Mouse (Mus musculus): ENCODE results near the gene Twsg1. TPM values are rescaled to one million over a fixed set of nuclear protein-coding genes. Genes with fewer than 3 reads are reported as not detected.
"Not testable (repeated sequence)": the region's sequence is repeated elsewhere in the genome, so short reads cannot be mapped to it uniquely, and the experiment has no call there.

The Twsg1 gene
- 133 and 140 TPM in 2 replicates for polyA plus RNA-seq (2015; fragmentation: Nextera tagmentation; extraction: Ambion mirVana)

DNA sequence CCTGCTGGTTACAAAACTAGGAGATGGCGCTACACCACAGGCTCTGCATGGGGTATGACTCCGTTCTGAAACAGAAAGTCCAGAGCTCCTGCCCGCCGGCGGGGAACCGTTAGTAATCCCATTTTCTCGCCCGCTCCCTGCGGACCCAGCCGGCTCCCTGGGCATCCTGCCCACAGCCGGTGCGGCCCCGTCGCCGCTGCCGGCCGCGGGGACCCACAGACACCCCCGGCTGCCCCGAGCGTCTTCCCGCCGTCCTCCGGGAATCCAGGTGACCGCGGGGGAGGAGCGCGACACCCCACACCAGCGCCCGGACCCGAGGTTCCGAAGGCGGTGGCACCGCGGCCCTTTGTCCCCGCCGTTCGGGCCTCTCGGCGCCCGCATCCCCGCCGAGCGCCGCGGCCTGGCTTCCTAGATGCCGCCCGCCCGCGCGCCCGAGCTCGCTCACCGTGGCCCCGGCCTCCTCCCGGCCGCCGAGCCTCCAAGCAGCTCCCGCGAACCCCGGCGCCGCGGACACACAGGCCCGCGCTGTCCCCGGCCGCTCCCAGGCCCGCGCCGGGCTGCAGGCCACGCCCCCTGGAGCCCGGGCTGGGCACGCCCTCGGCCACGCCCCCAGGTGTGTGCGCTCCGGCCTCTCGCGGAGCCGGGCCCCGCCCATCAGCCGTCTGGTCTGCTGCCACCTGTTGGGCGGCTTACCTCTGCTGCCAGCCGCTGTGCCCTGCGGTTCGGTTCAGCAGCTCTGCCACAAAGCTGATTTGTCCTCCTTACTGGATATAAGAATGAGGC is at the start of gene Twsg1:
Gene Twsg1 (minus strand): TSS at position 605 of the 783 bp plus-strand sequence.
- ATAC-seq (ENCODE audit: low FRiP score, low read depth): peak; percentile 98
- H3K27me3 ChIP-seq: no peaks in the 10 kb centered on the region
- WGBS: under 1% methylated on average over 70 of the region's 87 CpGs
- H3K4me2 ChIP-seq (replicated peaks): peak within 1 kb of the TSS; percentile 70
- peak within 1 kb of the TSS; percentile 87 for H3K27ac ChIP-seq
- H3K9ac ChIP-seq: peak within 1 kb of the TSS; percentile 97
- peaks cover 14% of the 10 kb centered on the region for H3K4me1 ChIP-seq
- H3K4me3 ChIP-seq: peak within 1 kb of the TSS; percentile 94
- H3K9me3 ChIP-seq: no peaks in the 10 kb centered on the region
- H3K36me3 ChIP-seq: peaks cover 27% of the 10 kb centered on the region

DNA sequence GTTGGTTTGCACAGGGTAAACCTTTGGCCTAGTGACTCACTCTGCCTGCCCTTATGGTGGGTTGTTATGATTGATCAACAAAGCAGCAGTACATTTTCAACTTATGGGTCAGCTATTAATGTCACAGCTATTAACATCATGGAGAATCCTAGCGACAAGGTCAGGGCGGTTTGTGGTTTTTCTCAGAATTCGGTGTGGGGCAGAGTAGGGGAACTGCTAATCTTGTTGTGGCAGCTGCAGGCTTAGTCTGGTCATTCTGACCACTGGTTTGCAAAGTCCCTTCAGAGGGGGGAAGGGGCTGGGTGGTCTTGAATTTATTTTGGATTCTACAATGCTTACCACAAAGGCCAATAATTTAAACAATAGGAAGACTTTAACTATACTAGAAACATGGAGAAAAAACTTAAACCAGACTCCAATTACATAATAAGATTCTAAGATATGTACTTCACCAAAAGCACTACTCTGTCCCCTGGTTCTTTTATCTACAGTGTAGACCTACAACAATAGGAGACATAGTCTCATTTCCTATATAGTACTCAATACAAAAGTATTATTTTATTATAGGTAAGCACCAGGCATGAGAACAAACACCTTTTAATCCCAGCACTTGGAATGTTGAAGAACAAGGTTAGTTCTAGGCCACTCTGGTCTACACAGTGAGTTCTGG is 37.3 kb upstream of the Twsg1 start:
- ATAC-seq (ENCODE audit: low FRiP score, low read depth): no peak
- Histone ChIP-seq H3K27me3 (no peaks in the 10 kb centered on the region), H3K9ac (no peak overlapping the region), H3K9me3 (no peaks in the 10 kb centered on the region), H3K4me1 (no peaks in the 10 kb centered on the region), H3K4me2 (replicated peaks) (no peak overlapping the region), H3K27ac (no peak overlapping the region), H3K4me3 (no peak overlapping the region), H3K36me3 (peaks cover 12% of the 10 kb centered on the region)
- WGBS: 93% methylated on average over 3 of the region's 3 CpGs

DNA sequence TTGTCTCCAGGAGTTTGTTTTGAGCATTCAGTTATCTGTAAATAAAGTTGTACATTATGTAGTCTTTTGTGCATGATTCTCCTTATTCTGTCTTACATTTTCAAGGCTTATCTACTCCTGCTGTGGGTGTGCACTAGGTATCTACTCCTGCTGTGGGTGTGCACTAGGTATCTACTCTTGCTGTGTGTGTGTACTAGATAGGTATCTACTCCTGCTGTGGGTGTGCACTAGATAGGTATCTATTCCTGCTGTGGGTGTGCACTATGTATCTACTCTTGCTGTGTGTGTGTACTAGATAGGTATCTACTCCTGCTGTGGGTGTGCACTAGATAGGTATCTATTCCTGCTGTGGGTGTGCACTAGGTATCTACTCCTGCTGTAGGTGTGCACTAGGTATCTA is 25.7 kb upstream of the Twsg1 start:
- H3K4me2 ChIP-seq (replicated peaks); H3K4me3 ChIP-seq; H3K27ac ChIP-seq; H3K4me1 ChIP-seq; H3K27me3 ChIP-seq; ATAC-seq (ENCODE audit: low FRiP score, low read depth); H3K9me3 ChIP-seq; H3K9ac ChIP-seq: not testable (repeated sequence)
- peaks cover 35% of the 10 kb centered on the region for H3K36me3 ChIP-seq

DNA sequence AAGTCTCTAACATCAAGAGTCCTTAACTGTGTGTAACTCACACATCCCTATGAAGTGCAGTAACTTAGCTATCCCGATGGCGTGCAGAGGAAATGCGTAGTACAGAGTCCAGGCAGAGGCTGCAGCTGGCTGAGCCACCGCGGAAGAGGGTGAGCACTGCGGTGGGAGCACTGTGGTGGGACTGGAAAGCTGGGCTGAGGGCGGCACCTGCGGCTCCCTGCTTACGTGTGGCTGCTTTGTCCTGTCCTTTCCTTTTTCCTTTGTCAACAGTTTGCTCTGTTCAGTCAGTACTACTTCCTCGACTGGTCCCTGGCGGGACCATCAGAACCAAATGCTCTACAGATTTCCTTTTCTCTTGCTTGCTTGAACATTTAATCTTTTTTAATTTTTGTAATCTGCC is 16.7 kb upstream of the Twsg1 start:
- Histone ChIP-seq H3K4me1 (no peaks in the 10 kb centered on the region), H3K27ac (no peak overlapping the region), H3K27me3 (no peaks in the 10 kb centered on the region), H3K36me3 (peaks cover 14% of the 10 kb centered on the region; the same call in 1 of the 2 replicates), H3K4me3 (no peak overlapping the region), H3K9ac (no peak overlapping the region), H3K9me3 (no peaks in the 10 kb centered on the region), H3K4me2 (replicated peaks) (no peak overlapping the region)
- 69% methylated on average over 11 of the region's 11 CpGs for WGBS
- ATAC-seq (ENCODE audit: low FRiP score, low read depth): no peak

DNA sequence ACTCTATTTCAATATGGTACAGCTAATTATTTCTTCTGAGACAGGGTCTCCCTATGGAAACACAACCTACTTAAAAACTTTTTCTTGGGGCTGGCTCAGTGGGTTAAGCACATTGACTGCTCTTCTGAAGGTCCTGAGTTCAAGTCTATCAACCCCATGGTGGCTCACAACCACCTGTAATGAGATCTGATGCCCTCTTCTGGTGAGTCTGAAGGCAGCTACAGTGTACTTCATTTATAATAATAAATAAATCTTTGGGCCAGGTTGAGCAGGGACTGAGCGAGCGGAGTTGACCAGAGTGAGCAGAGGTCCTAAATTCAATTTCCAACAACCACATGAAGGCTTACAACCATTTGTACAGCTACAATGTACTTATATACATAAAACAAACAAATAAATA is 11.2 kb upstream of the Twsg1 start:
- Histone ChIP-seq H3K27me3 (no peaks in the 10 kb centered on the region), H3K4me1 (no peaks in the 10 kb centered on the region), H3K9ac (no peak overlapping the region), H3K4me2 (replicated peaks) (no peak overlapping the region), H3K9me3 (no peaks in the 10 kb centered on the region), H3K36me3 (no peaks in the 10 kb centered on the region), H3K27ac (no peak overlapping the region), H3K4me3 (no peak overlapping the region)
- no peak for ATAC-seq (ENCODE audit: low FRiP score, low read depth)
- 94% methylated on average over 2 of the region's 2 CpGs for WGBS

DNA sequence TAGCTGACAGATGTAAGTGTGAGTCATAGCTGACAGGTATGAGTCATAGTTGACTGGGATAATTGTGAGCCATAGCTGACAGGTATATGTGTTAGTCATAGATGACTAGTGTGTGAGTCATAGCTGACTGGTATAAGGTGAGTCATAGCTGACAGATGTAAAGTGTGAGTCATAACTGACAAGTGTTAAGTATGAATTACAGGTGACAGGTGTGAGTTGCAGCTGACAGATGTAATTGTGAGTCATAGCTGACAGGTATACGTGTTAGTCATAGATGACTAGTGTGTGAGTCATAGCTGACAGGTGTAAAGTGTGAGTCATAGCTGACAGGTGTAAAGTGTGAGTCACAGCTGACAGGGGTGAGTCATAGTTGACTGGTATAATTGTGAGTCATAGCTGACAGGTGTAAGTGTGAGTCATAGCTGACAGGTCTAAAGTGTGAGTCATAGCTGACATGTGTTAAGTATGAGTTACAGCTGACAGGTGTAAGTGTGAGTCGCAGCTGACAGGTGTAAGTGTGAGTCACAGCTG is 10.6 kb upstream of the Twsg1 start:
- Histone ChIP-seq H3K9ac (no peak overlapping the region), H3K4me2 (replicated peaks) (no peak overlapping the region), H3K27ac (no peak overlapping the region), H3K4me1 (no peaks in the 10 kb centered on the region), H3K4me3 (no peak overlapping the region), H3K27me3 (no peaks in the 10 kb centered on the region), H3K36me3 (no peaks in the 10 kb centered on the region), H3K9me3 (no peaks in the 10 kb centered on the region)
- peak; percentile 54; the same call in 1 of the 2 replicates for ATAC-seq (ENCODE audit: low FRiP score, low read depth)
- 81% methylated on average over 2 of the region's 2 CpGs for WGBS

DNA sequence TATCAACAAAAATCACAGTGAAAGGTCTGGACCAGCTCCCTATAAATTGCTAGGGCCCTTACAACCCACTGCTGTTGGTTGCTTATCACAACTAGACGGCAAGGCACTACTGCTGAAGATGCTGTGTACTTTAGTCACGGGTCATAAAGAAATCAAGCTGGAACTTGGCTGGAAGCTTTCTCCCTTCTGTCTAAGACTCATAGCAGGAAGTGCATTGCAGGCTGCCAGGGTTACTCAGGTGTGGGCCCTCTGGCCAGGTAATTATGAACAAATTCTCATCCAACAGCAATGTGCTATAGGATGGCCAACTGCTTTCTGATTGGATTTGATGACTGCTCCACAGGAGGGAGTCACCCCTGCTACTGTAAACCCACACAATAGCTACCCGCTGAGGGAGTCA is 8.0 kb upstream of the Twsg1 start:
- WGBS: 69% methylated on average over 3 of the region's 3 CpGs
- no peak for ATAC-seq (ENCODE audit: low FRiP score, low read depth)

DNA sequence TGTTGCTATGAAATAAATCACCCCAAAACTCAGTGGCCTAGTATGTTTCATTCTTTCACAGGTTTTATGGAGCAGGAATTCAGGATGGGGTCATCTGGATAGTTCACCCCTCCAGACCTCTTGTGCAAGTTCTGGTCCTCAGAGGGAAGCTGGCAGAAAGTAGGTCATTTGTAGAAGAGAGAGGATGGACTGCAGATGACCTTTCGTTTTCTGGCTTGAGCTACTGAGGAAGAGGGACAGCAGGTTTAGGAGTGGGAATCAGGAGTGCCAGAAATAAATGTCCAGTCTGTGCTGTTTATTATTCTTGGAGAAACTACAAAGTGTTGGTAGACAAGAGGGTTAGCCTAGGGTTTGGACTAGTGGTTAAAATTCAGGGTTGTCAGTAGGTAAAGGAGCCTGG is 7.3 kb upstream of the Twsg1 start:
- H3K9me3 ChIP-seq: no peaks in the 10 kb centered on the region
- H3K27me3 ChIP-seq: no peaks in the 10 kb centered on the region
- no peak overlapping the region for H3K9ac ChIP-seq
- H3K4me2 ChIP-seq (replicated peaks): no peak overlapping the region
- ATAC-seq (ENCODE audit: low FRiP score, low read depth): no peak
- H3K27ac ChIP-seq: no peak overlapping the region
- H3K4me1 ChIP-seq: no peaks in the 10 kb centered on the region
- H3K36me3 ChIP-seq: no peaks in the 10 kb centered on the region
- 89% methylated on average over 1 of the region's 1 CpGs for WGBS
- no peak overlapping the region for H3K4me3 ChIP-seq

More for the DNA sequence above, 8.0 kb upstream of the Twsg1 start:
- H3K9me3 ChIP-seq: no peaks in the 10 kb centered on the region
- H3K27me3 ChIP-seq: no peaks in the 10 kb centered on the region
- H3K4me3 ChIP-seq: no peak overlapping the region
- no peaks in the 10 kb centered on the region for H3K4me1 ChIP-seq
- H3K4me2 ChIP-seq (replicated peaks): no peak overlapping the region
- H3K27ac ChIP-seq: no peak overlapping the region
- no peak overlapping the region for H3K9ac ChIP-seq
- no peaks in the 10 kb centered on the region for H3K36me3 ChIP-seq

DNA sequence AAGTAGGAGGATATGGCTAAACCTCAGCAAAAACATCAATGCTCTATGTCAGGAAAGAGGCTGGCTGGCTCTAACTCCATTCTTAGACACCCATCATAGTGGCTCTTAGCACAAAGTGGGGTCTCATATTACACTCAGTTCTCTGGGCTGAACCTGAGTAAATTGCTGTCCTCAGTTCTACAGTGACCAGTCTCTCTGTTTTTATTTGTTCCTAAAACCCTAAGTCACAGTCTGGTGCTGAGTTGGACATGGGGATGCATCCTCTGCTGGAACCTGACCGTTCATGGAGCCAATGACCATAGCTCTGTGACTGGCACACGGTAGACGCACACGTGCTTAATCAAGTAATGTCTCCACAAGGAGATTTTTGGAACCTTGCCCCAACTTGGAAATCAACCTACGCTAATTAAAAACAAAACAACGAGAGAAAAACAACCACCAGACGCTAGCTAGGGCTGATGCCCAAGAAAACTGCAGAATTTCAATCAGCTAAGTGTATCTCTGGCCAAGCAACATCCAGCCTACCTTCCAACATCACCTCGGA is 6.8 kb upstream of the Twsg1 start:
- 81% methylated on average over 8 of the region's 8 CpGs for WGBS
- ATAC-seq (ENCODE audit: low FRiP score, low read depth): no peak
- H3K27ac ChIP-seq: no peak overlapping the region

DNA sequence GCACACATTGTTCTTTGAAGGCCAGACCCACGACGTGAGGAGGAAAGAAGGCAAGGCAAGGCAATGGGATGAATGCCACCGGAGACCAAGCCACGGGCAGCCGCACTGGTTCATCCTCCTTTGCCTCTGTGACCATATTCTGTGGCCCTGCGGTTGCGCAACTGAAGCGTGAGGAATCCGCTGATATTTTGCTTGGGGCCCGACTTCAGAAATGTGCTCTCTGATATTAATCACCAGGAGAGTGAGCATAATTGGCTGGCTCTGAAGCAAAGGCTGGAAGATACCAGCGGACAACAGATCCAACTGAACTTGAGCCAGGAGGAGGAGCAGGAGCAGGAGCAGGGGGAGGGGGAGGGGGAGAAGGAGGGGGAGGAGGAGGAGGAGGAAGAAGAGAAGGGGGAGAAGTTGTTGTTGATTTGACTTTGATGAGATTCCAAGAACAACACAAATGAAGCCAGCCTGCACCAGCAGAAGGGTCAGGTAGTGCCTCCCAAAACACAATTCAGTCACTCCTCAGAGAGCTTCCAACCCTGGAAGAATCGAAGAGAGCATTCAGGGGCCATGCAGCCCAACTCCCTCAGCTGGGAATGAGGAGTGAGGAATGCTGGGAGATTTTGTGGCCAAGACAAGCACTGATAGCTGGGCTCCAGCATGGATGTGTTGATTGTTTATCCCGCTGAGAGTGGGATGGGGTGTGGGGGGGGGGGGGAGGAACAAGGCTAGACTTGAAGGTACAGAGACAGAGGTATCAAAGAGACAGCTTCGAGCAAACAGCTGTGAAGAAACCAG is 6.2 kb upstream of the Twsg1 start:
- H3K4me2 ChIP-seq (replicated peaks): no peak overlapping the region
- ATAC-seq (ENCODE audit: low FRiP score, low read depth): no peak
- no peaks in the 10 kb centered on the region for H3K27me3 ChIP-seq
- WGBS: 81% methylated on average over 14 of the region's 14 CpGs
- H3K9me3 ChIP-seq: no peaks in the 10 kb centered on the region
- H3K4me3 ChIP-seq: no peak overlapping the region
- H3K9ac ChIP-seq: no peak overlapping the region
- no peak overlapping the region for H3K27ac ChIP-seq
- no peaks in the 10 kb centered on the region for H3K4me1 ChIP-seq
- H3K36me3 ChIP-seq: no peaks in the 10 kb centered on the region

More for the DNA sequence above, 6.8 kb upstream of the Twsg1 start:
- no peak overlapping the region for H3K9ac ChIP-seq
- H3K4me1 ChIP-seq: no peaks in the 10 kb centered on the region
- no peaks in the 10 kb centered on the region for H3K9me3 ChIP-seq
- no peak overlapping the region for H3K4me2 ChIP-seq (replicated peaks)
- H3K4me3 ChIP-seq: no peak overlapping the region
- H3K27me3 ChIP-seq: no peaks in the 10 kb centered on the region
- no peaks in the 10 kb centered on the region for H3K36me3 ChIP-seq

DNA sequence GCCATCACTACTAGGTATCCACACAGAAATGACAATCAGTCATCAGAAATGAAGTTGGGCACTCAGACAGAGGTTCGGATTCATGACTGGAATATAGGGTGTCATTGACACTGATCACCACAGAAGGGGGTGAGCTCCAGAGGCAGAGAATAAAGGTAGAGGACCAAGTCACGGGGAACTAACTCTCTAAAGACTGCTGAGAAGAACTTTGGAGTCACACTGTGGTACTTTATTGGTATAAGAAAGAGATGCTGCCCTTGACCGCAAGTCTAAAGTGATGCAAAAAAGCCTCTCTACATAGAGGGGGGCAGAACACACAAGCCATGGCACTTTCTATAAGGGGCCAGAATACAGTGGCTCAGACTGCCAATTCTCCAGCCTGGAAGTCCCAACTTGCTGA is 5.1 kb upstream of the Twsg1 start:
- Histone ChIP-seq H3K9me3 (no peaks in the 10 kb centered on the region), H3K4me3 (no peak overlapping the region), H3K27ac (no peak overlapping the region), H3K4me1 (peaks cover 4% of the 10 kb centered on the region; the same call in 1 of the 2 replicates), H3K9ac (no peak overlapping the region), H3K36me3 (no peaks in the 10 kb centered on the region), H3K4me2 (replicated peaks) (no peak overlapping the region), H3K27me3 (no peaks in the 10 kb centered on the region)
- no peak for ATAC-seq (ENCODE audit: low FRiP score, low read depth)
- 81% methylated on average over 3 of the region's 3 CpGs for whole genome bisulfite sequencing

DNA sequence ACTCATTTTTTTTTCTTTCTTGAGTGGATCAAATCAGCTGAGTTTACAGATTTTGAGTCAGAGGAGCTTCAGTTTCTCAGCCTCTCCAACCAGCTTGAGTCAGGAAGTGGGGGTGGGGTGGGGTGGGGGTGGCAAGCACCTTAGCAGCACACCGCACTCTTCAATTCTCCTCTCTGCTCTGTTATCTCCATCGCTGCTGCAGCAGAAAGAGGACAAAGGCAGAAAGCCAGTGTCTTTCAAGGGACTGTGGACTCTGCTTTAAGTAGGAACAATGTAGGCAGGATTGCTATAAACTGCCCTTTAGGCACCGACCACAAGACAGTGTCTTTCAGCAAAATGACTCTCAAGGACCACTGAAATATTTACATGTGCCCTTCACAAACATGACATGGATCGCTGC is 2.9 kb upstream of the Twsg1 start:
- 74% methylated on average over 4 of the region's 4 CpGs for WGBS
- no peaks in the 10 kb centered on the region for H3K27me3 ChIP-seq
- peaks cover 14% of the 10 kb centered on the region for H3K4me1 ChIP-seq
- no peaks in the 10 kb centered on the region for H3K9me3 ChIP-seq
- H3K4me3 ChIP-seq: no peak overlapping the region
- H3K27ac ChIP-seq: no peak overlapping the region
- no peak overlapping the region for H3K4me2 ChIP-seq (replicated peaks)
- no peaks in the 10 kb centered on the region for H3K36me3 ChIP-seq
- no peak overlapping the region for H3K9ac ChIP-seq
- no peak for ATAC-seq (ENCODE audit: low FRiP score, low read depth)
